Mouse (Mus musculus) heart, adult 8-10 months (tissue): ENCODE data around the gene Safb2. TPM values are rescaled to one million over a fixed set of nuclear protein-coding genes. Genes with fewer than 3 reads are reported as not detected.

Experiments
- DNase-seq: peaks from one replicate; pipeline ENCODE4 v3.0.0; 2022; ENCODE audit warnings: low spot score
- total RNA-seq, 4 experiments: library from RNA; stranded (reverse); gene quantifications; 2 replicates each; pipeline ENCODE4 v1.2.4; 2022

Safb2 gene
- total RNA-seq, 4 experiments from 2014 or later = 36.9 to 48.4 (median 41.5) TPM

GRCm38 (mm10) chr17:56560131-56560530 is 24.3 kb downstream of the Safb2 start:
- no peak for DNase-seq

- no peak for DNase-seq
These were observed 25.0 kb downstream of the Safb2 start for GRCm38 (mm10) chr17:56559386-56559785.

GRCm38 (mm10) chr17:56558448-56558847 is 25.9 kb downstream of the Safb2 start:
- peak; percentile 49 for DNase-seq

GRCm38 (mm10) chr17:56554122-56554551 is 30.2 kb downstream of the Safb2 start, which contains the start of gene Gm20219:
Gene Gm20219, minus strand, starts transcription at chr17:56554387.
- DNase-seq = no peak

DNA sequence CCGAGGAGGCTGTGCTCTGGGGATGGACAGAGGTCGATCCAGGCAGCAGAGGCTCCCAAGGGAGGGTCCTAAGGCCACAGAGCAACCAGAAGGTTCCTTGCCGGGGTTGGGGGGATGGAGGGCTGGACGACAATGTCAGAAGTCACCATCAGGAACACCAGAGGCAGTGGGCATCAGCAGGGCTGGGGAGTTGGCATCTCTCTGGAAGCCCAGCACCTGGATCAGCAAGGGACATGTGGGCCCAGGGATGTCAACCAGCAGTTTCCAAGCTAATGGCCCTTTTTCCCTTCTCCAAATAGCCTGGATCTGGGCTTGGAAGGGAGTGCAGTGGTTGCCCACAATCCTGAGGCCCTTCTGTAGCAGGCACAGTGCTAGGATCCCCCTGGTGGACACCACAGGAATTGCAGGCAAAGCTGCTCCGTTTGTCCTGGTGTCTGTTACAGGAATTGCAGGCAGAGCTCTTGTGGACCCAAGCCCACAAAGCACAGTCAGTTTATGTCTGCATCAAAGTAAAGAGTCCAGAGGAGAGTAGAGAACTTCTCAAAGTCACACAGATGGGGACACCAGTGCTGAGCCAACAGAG is 31.5 kb downstream of the Safb2 start:
- peak; percentile 50 for DNase-seq

GRCm38 (mm10) chr17:56551841-56552581 is 32.4 kb downstream of the Safb2 start:
- no peak for DNase-seq

DNA sequence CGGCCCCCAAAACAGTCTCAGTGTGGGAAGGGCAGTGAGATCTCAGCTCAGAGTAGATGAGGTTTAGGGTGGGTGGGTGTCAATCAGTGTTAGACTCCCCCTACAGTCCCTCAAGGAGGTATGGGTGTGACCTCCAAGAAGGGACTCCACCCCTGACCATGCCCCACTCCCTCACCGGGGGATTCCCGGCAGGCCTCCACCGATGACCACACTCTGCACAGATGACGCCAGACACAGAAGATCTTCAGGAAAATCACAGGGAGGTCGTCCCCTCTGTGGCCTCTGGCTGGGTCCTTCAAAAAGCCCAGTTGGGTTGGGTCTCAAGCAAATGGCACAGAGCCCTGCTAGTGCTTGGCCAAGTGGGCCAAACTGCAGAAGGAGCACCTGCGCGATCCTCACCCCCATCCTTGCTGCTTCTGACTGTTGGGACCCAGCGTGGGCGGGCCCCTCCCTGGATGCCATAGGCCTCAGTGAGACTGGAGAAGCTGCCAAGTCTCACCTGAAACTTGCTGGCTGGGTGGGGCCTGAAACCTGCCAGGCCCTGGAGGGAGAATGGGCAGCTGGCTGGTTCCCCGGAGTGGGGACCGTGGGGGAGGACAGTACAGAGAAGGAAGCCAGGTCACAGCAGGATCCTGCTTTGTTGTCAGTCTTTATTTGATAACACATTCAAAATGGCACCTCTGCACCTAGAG is 33.5 kb downstream of the Safb2 start:
- no peak for DNase-seq

DNA sequence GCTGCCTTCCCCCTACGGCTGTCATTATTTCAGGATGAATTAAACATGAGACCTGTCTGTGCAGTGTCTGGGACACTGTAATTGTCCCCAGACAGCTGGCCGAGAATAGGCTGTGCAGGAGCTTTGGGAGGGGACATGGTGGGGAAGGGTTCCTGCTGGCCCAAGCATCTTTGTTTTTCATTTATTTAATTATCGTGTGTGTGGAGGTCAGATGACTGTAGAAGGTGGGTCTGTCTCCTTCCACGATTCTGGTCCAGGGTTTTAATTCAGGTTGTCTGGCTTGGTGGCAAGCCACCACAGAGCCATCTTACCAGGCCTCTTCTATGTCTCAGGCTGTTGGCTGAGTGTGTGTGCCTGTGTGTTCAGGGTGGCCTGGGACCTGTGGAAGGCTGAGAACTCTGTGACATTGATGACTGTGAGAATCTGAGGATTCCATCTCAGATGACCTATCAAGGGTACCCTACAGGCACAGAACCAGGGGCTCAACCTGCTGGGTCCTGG is 35.7 kb downstream of the Safb2 start:
- DNase-seq = no peak

DNA sequence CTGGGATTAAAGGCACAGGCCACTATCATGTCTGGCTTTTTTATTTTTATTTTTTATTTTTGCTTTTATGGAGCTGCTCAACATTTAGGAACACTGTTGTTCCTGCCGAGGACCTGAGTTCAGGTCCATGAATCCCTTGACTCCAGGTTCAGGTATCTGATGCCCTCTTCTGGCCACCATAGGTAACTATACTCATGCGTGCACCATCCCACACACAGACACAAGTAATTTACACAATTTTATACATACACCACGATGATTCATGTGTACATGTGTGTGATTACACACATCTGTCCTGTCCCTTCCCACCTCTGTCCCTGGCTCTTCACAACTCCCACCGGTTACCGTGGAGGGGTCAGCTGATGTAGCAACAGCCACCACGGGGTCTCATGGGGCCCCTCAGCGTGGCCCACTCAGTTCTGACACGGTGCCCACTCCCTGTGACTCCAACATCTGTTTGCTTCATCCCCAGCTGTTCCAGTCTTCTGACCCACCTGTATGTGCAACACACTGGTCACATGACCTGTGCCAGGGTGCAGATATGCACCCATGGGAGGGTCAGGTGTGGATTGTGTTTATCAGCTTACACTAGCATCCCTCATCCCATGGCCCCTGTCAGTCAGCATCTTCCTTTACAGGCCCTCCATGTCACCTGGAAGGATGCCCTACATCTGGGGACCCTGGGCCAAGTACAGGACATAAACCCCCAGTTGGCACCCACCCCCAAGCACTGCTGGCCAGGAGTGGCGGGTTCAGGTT is 36.4 kb downstream of the Safb2 start:
- DNase-seq = no peak

GRCm38 (mm10) chr17:56547116-56547845 is 37.1 kb downstream of the Safb2 start:
- no peak for DNase-seq

DNA sequence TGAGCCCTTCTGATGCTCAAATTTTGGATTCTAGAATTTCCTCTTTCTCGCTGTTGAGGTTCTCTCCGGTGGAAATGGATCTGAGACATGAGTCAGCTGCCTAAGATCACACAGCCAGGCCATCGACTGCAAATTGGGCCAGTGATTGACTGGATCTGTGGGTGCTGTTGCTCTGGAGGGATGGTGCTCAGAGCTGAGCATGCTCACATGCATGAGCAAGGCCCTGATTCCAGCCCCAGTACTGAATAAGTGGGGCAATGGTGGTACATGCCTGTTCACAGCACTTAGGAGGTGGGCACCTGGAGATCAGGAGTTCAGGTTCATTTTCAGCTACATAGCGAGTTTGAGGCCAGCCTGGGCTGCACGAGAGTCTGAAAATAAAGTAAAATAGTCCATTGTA is 37.8 kb downstream of the Safb2 start:
- no peak for DNase-seq

DNA sequence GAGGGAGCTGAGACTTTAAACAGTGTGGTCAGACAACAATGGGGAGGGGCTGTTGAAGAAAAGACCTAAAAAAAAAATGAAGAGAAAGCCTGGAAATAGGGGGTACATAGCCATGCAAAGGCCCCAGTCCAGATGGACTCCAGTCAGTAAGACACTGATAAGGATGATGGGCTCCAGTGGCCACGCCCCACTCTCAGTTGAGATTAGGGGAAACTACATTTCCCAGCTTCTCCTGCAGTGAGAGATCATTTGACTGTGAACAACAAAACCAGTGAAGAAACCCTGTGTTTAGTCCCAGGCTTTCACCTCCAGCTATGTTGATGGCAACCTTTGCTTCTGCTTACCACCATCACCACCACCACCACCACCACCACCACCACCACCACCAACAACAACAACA is 38.4 kb downstream of the Safb2 start:
- no peak for DNase-seq

DNA sequence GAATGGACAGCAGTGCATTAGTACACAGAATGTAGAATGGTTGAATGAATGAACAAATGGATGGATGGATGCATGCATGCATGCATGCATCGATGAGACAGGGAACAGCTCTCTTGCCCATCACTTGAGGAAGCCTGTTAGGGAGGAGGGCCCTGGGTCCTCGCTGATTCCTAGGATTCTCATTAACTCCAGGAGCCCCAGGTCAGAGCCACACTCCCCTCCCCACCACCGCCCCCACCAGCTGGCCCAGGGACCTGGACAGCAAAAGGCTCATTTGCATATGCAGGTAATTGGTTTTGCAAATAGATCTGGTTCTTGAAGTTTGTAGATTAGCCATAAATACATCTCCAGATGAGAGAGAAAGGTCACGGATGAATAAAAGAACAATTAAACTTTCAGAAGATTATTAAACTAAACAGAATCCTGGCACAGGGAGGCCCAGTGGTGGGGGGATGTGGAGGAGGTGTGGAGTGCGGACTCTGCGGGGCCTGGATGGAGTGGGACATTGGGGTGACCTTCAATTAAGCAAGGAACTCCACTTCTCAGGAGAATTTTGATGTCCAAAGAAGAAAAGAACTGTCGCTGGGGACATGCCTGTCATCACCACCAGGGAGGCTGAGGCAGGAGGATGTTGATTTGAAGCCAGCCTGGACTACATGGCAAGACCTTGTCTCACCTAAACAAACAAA is 39.5 kb downstream of the Safb2 start:
- DNase-seq = no peak

GRCm38 (mm10) chr17:56543684-56544224 is 40.6 kb downstream of the Safb2 start:
- no peak for DNase-seq

- DNase-seq = no peak
These were observed 41.6 kb downstream of the Safb2 start for GRCm38 (mm10) chr17:56542736-56543135.

GRCm38 (mm10) chr17:56540562-56540975 is 43.8 kb downstream of the Safb2 start:
- no peak for DNase-seq

DNA sequence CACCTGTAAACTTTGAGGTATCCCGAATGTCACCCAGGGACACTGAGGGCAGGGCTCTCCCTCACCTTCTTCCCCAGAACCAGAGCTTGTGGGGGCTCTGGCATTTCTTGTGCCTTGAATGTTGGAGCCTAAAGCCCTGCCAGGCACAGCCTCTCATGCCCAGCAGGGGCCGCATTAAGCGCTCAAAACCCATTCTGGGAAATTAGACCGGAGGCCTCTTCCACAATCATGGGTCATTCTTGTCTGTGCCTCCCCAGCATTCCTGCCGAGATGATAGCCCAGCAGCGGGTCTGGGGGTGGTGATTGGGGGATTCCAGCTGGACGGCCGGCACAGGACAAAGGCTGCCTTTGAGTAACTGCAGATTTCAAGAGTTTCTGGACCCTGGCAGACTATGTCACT is 46.5 kb downstream of the Safb2 start:
- DNase-seq = no peak

- no peak for DNase-seq
These were observed 47.5 kb downstream of the Safb2 start for GRCm38 (mm10) chr17:56536874-56537273.

DNA sequence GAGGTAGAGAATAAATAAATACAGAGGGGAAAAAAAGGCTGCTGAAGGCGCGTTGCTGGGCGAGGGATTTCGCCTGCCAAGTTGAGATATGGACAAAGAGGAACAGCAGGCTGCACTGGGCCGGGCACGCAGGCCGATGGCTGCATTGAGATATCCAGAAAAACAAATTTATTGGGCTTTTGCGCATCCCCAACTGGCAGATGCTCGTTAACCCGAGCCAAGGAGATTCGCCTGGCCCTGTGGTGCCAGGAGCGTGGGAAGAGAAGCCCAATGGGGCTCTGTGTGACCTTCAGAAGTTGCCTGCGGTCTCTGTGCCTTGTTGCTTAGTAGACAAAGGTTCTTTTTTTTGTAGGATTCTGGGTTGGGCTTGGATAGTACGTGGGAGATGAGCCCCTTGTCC is 48.2 kb downstream of the Safb2 start:
- DNase-seq = no peak

DNA sequence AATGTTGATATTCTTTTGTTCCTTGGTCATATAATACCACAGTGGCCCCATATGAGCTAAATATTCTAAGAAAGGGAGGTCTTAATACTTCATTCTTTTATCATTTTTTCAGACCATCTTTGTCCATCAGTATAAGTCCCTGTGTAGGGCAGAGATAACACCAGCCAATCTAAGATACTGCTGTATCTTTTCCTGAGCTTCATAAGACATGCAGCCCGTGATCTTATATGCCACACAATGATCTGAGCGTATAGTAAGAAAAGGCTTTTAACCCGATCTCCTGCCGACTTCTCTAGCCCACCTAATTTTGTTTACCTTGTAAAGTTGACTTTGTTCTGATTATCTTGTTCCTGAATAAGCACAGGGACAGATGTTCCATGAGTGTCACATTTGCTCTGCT is 59.4 kb downstream of the Safb2 start:
- no peak for DNase-seq
